Mouse (Mus musculus) forebrain, postnatal 0 days (tissue): ENCODE measurements at regions not wholly inside any gene's neighbourhood (a gene's known extent, or its start where the extent isn't known, plus 50 kb on each side); places are given as distances from the start of the nearest gene placed in this dataset.

Source experiments
- ATAC-seq: fragments of 200-750 bp; cut with Nextera tagmentation; 2 replicates; pipeline ENCODE4 v1.8.0; 2017; ENCODE audit warnings: mild to moderate bottlenecking, moderate library complexity
- DNase-seq: peaks from one replicate; pipeline ENCODE4 v3.0.0-alpha.2; 2015
- H3K27ac ChIP-seq: fragments of 300-500 bp; sonication (generic); 2 replicates; pipeline ENCODE4 v1.5.1; 2014; ENCODE audit warnings: low read depth, mild to moderate bottlenecking, antibody characterized with exemption, low read length, moderate library complexity, mixed read lengths
- H3K27me3 ChIP-seq: fragments of 300-500 bp; sonication (generic); 2 replicates; pipeline ENCODE4 v1.6.1; 2014; ENCODE audit warnings: mild to moderate bottlenecking, low read length, mixed read lengths; ENCODE audit not compliant: insufficient read depth
- H3K36me3 ChIP-seq: fragments of 300-500 bp; sonication (generic); 2 replicates; pipeline ENCODE4 v1.6.1; 2014; ENCODE audit warnings: mild to moderate bottlenecking, moderate library complexity; ENCODE audit not compliant: insufficient read depth
- H3K4me1 ChIP-seq: fragments of 300-500 bp; sonication (generic); 2 replicates; pipeline ENCODE4 v1.6.1; 2014; ENCODE audit warnings: antibody characterized with exemption; ENCODE audit not compliant: insufficient read depth
- H3K4me2 ChIP-seq: fragments of 300-500 bp; sonication (generic); 2 replicates; pipeline ENCODE4 v1.6.1; 2014; ENCODE audit warnings: low read depth, mild to moderate bottlenecking, moderate library complexity
- H3K4me3 ChIP-seq: fragments of 300-500 bp; sonication (generic); 2 replicates; pipeline ENCODE4 v1.5.1; 2014; ENCODE audit warnings: low read depth, low read length, mixed read lengths
- H3K9ac ChIP-seq: fragments of 300-500 bp; sonication (generic); 2 replicates; pipeline ENCODE4 v1.6.1; 2014; ENCODE audit warnings: mild to moderate bottlenecking
- H3K9me3 ChIP-seq: fragments of 300-500 bp; sonication (generic); 2 replicates; pipeline ENCODE4 v1.6.1; 2016; ENCODE audit warnings: low read length
- CTCF ChIP-seq: sonication (generic); IDR thresholded peaks from 2 replicates; pipeline ENCODE4 v1.5.1; 2016; ENCODE audit warnings: antibody characterized with exemption, control low read depth, low read depth
- WGBS: fragments of 180-500 bp; shearing (Covaris S2); extraction: QIAGEN DNeasy Blood & Tissue Kit; methylation state at CpG from one replicate; pipeline ENCODE4 v1.1.7; 2014; 5-methylcytosine and 5-hydroxymethylcytosine counted together

- ATAC-seq (no peak), DNase-seq (no peak)
- no peak overlapping the region for H3K9ac ChIP-seq
- no peaks in the 10 kb centered on the region for H3K27me3 ChIP-seq
- no peak overlapping the region for H3K27ac ChIP-seq
- H3K4me1 ChIP-seq: no peaks in the 10 kb centered on the region
- 80% methylated on average over 7 of the region's 7 CpGs for WGBS
- H3K4me3 ChIP-seq: no peak overlapping the region
- no peaks in the 10 kb centered on the region for H3K36me3 ChIP-seq
- H3K4me2 ChIP-seq: no peak overlapping the region
- no peak for TF ChIP-seq CTCF
- no peaks in the 10 kb centered on the region for H3K9me3 ChIP-seq
Measured at GRCm38 (mm10) chr14:45983206-45983857, 325.4 kb upstream of the Ddhd1 start.

GRCm38 (mm10) chr14:45984135-45984892, 326.4 kb upstream of the Ddhd1 start:
- TF ChIP-seq CTCF: no peak
- Histone ChIP-seq H3K9me3 (no peaks in the 10 kb centered on the region), H3K27ac (no peak overlapping the region), H3K9ac (no peak overlapping the region), H3K27me3 (no peaks in the 10 kb centered on the region), H3K4me1 (no peaks in the 10 kb centered on the region), H3K36me3 (no peaks in the 10 kb centered on the region), H3K4me2 (no peak overlapping the region), H3K4me3 (no peak overlapping the region)
- WGBS: 86% methylated on average over 20 of the region's 20 CpGs
- peak; percentile 3 for DNase-seq
- ATAC-seq: no peak

GRCm38 (mm10) chr14:45992041-45992869, 334.3 kb upstream of the Ddhd1 start:
- ATAC-seq (no peak), DNase-seq (no peak)
- no peak overlapping the region for H3K9ac ChIP-seq
- no peaks in the 10 kb centered on the region for H3K4me1 ChIP-seq
- no peak overlapping the region for H3K4me2 ChIP-seq
- no peaks in the 10 kb centered on the region for H3K27me3 ChIP-seq
- TF ChIP-seq CTCF: no peak
- 79% methylated on average over 17 of the region's 17 CpGs for WGBS
- no peak overlapping the region for H3K4me3 ChIP-seq
- no peaks in the 10 kb centered on the region for H3K36me3 ChIP-seq
- no peak overlapping the region for H3K27ac ChIP-seq
- no peaks in the 10 kb centered on the region for H3K9me3 ChIP-seq

GRCm38 (mm10) chr14:45992870-45993135, 334.9 kb upstream of the Ddhd1 start:
- no peaks in the 10 kb centered on the region for H3K9me3 ChIP-seq
- no peaks in the 10 kb centered on the region for H3K36me3 ChIP-seq
- no peak for TF ChIP-seq CTCF
- WGBS: 78% methylated on average over 4 of the region's 4 CpGs
- no peak overlapping the region for H3K4me3 ChIP-seq
- H3K27ac ChIP-seq: no peak overlapping the region
- H3K4me2 ChIP-seq: no peak overlapping the region
- no peaks in the 10 kb centered on the region for H3K27me3 ChIP-seq
- DNase-seq: no peak
- no peak overlapping the region for H3K9ac ChIP-seq
- H3K4me1 ChIP-seq: no peaks in the 10 kb centered on the region
- ATAC-seq: no peak

DNA sequence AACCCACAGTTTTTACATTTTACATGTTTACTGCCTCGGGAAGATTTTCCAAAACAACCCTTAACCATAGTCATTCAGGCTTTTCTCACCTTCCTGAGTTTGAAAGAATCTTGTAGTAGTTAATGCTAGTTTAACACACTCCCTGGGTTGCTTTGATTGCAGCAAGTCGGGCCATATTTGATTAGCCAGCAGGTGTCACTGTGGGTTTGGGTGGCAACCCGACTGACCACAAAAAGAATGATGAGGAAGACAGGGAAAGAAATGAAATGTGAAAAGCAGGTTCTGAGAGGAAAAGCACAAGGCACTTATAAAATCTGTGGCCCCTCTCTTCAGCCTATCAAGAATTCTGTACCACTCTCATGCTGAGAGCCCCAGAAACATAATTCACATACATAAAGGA, 335.7 kb upstream of the Ddhd1 start:
- ATAC-seq: no peak

GRCm38 (mm10) chr14:45996760-45997159, 338.8 kb upstream of the Ddhd1 start:
- WGBS: 66% methylated on average over 5 of the region's 5 CpGs
- Histone ChIP-seq H3K27ac (no peak overlapping the region), H3K4me1 (no peaks in the 10 kb centered on the region), H3K36me3 (no peaks in the 10 kb centered on the region), H3K27me3 (no peaks in the 10 kb centered on the region), H3K9ac (no peak overlapping the region), H3K9me3 (no peaks in the 10 kb centered on the region), H3K4me2 (no peak overlapping the region), H3K4me3 (no peak overlapping the region)
- ATAC-seq (no peak), DNase-seq (no peak)
- TF ChIP-seq CTCF: no peak

More for the DNA sequence above, 335.7 kb upstream of the Ddhd1 start:
- no peaks in the 10 kb centered on the region for H3K4me1 ChIP-seq
- WGBS: 6% methylated on average over 3 of the region's 3 CpGs
- peak; percentile 73 for DNase-seq
- no peak overlapping the region for H3K27ac ChIP-seq
- H3K4me2 ChIP-seq: no peak overlapping the region
- no peaks in the 10 kb centered on the region for H3K36me3 ChIP-seq
- no peak overlapping the region for H3K9ac ChIP-seq
- no peak overlapping the region for H3K4me3 ChIP-seq
- H3K27me3 ChIP-seq: no peaks in the 10 kb centered on the region
- TF ChIP-seq CTCF: peak; percentile 77
- no peaks in the 10 kb centered on the region for H3K9me3 ChIP-seq

- Histone ChIP-seq H3K4me1 (no peaks in the 10 kb centered on the region), H3K4me2 (no peak overlapping the region), H3K9ac (no peak overlapping the region), H3K27me3 (no peaks in the 10 kb centered on the region), H3K36me3 (no peaks in the 10 kb centered on the region), H3K9me3 (no peaks in the 10 kb centered on the region), H3K4me3 (no peak overlapping the region), H3K27ac (no peak overlapping the region)
- ATAC-seq: no peak
- 85% methylated on average over 6 of the region's 6 CpGs for WGBS
- no peak for TF ChIP-seq CTCF
- no peak for DNase-seq
Measured at GRCm38 (mm10) chr14:46004078-46004477, 346.1 kb upstream of the Ddhd1 start.
